Mouse (Mus musculus) midbrain, embryonic 12.5 days (tissue): ENCODE results near the gene Fgfr2. TPM values are rescaled to one million over a fixed set of nuclear protein-coding genes. Genes with fewer than 3 reads are reported as not detected.

ENCODE experiments used
- ATAC-seq: fragments of 200-750 bp; cut with Nextera tagmentation; 2 replicates; pipeline ENCODE4 v1.8.0; 2017; ENCODE audit warnings: low read depth, moderate TSS enrichment, moderate library complexity; ENCODE audit not compliant: low FRiP score
- H3K27ac ChIP-seq: fragments of 300-500 bp; sonication (generic); replicated peaks from 2 replicates; pipeline ENCODE4 v1.5.1; 2016; ENCODE audit warnings: mild to moderate bottlenecking
- H3K27me3 ChIP-seq: fragments of 300-500 bp; sonication (generic); 2 replicates; pipeline ENCODE4 v1.6.1; 2016; ENCODE audit warnings: mild to moderate bottlenecking
- H3K36me3 ChIP-seq: fragments of 300-500 bp; sonication (generic); 2 replicates; pipeline ENCODE4 v1.6.1; 2016
- H3K4me1 ChIP-seq: fragments of 300-500 bp; sonication (generic); 2 replicates; pipeline ENCODE4 v1.6.1; 2016
- H3K4me2 ChIP-seq: fragments of 300-500 bp; sonication (generic); replicated peaks from 2 replicates; pipeline ENCODE4 v1.6.1; 2016; ENCODE audit warnings: mild to moderate bottlenecking, moderate library complexity
- H3K4me3 ChIP-seq: fragments of 300-500 bp; sonication (generic); 2 replicates; pipeline ENCODE4 v1.5.1; 2016; ENCODE audit warnings: mild to moderate bottlenecking
- H3K9ac ChIP-seq: fragments of 300-500 bp; sonication (generic); replicated peaks from 2 replicates; pipeline ENCODE4 v1.6.1; 2016; ENCODE audit warnings: mild to moderate bottlenecking, moderate library complexity
- H3K9me3 ChIP-seq: fragments of 300-500 bp; sonication (generic); 2 replicates; pipeline ENCODE4 v1.6.1; 2016; ENCODE audit warnings: mild to moderate bottlenecking
- WGBS: fragments of 180-500 bp; shearing (Covaris S2); methylation state at CpG from one replicate; pipeline ENCODE4 v1.1.7; 2016; 5-methylcytosine and 5-hydroxymethylcytosine counted together
- polyA plus RNA-seq: library from polyadenylated mRNA; unstranded; fragments of >200 nt; fragmentation: Nextera tagmentation; extraction: Ambion mirVana; gene quantifications from 2 replicates; pipeline ENCODE4 v1.2.1, GENCODE M21; 2016

Gene Fgfr2
- polyA plus RNA-seq, 1 experiment from 2014 or later = 96.5 TPM

GRCm38 (mm10) chr7:130646762-130647139, 2476.4 kb downstream of the Fgfr2 start:
- peak; percentile 68 for ATAC-seq
- H3K4me2 ChIP-seq = peak overlapping the region; percentile 72
- peak overlapping the region; percentile 83 for H3K27ac ChIP-seq
- under 1% methylated on average over 18 of the region's 18 CpGs for WGBS
- 0 out of 2 replicates have a peak, but pooled peaks cover 5% of the 10 kb centered on the region for H3K27me3 ChIP-seq
- H3K4me1 ChIP-seq = peaks cover 30% of the 10 kb centered on the region
- H3K4me3 ChIP-seq = peak overlapping the region; percentile 58
- H3K9me3 ChIP-seq = no peaks in the 10 kb centered on the region
- no peaks in the 10 kb centered on the region for H3K36me3 ChIP-seq
- peak overlapping the region; percentile 66 for H3K9ac ChIP-seq

GRCm38 (mm10) chr7:130645994-130646761, 2477.0 kb downstream of the Fgfr2 start:
- H3K9ac ChIP-seq = peak overlapping the region; percentile 66
- H3K4me1 ChIP-seq = peaks cover 30% of the 10 kb centered on the region
- H3K9me3 ChIP-seq = no peaks in the 10 kb centered on the region
- 0 out of 2 replicates have a peak, but pooled peaks cover 5% of the 10 kb centered on the region for H3K27me3 ChIP-seq
- ATAC-seq = peak; percentile 83
- H3K36me3 ChIP-seq = no peaks in the 10 kb centered on the region
- WGBS = 1% methylated on average over 51 of the region's 55 CpGs
- peak overlapping the region; percentile 72 for H3K4me2 ChIP-seq
- peak overlapping the region; percentile 83 for H3K27ac ChIP-seq
- H3K4me3 ChIP-seq = peak overlapping the region; percentile 58

GRCm38 (mm10) chr7:130645332-130645993, 2477.7 kb downstream of the Fgfr2 start:
- 0 out of 2 replicates have a peak, but pooled peaks have one; percentile 27 for ATAC-seq

GRCm38 (mm10) chr7:130640681-130641080, 2482.5 kb downstream of the Fgfr2 start:
- peaks cover 6% of the 10 kb centered on the region; the same call in 1 of the 2 replicates for H3K27me3 ChIP-seq
- no peak overlapping the region for H3K4me2 ChIP-seq
- no peak overlapping the region for H3K27ac ChIP-seq
- H3K36me3 ChIP-seq = no peaks in the 10 kb centered on the region
- 89% methylated on average over 9 of the region's 9 CpGs for WGBS
- no peak for ATAC-seq
- H3K4me3 ChIP-seq = no peak overlapping the region
- no peak overlapping the region for H3K9ac ChIP-seq
- H3K4me1 ChIP-seq = peaks cover 10% of the 10 kb centered on the region
- H3K9me3 ChIP-seq = no peaks in the 10 kb centered on the region

More at GRCm38 (mm10) chr7:130645332-130645993, 2477.7 kb downstream of the Fgfr2 start:
- H3K4me1 ChIP-seq = peaks cover 30% of the 10 kb centered on the region
- H3K4me2 ChIP-seq = peak overlapping the region; percentile 72
- peak overlapping the region; percentile 58 for H3K4me3 ChIP-seq
- H3K9me3 ChIP-seq = no peaks in the 10 kb centered on the region
- no peaks in the 10 kb centered on the region for H3K36me3 ChIP-seq
- 0 out of 2 replicates have a peak, but pooled peaks cover 5% of the 10 kb centered on the region for H3K27me3 ChIP-seq
- WGBS = 16% methylated on average over 15 of the region's 15 CpGs
- peak overlapping the region; percentile 66 for H3K9ac ChIP-seq
- peak overlapping the region; percentile 83 for H3K27ac ChIP-seq

DNA sequence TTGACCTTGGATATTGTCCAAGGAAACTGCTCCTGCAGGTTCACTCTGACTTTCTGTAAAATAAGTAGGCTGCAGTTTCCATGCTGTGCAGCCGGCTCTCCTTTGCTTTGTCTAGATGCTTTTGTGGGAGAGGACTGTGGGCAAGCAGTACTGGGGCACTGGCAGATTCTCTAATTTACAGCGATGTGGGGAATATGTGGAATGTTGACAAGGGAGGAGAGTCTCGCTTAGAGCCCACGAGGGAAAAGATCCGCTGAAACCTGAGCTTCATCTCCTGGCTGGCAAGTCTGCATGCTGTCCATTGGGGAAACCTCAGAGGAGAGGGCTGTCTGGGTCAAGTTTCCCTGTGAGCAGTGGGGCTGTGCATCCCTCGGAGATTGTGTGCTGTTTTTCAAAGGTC, 2485.3 kb downstream of the Fgfr2 start:
- Histone ChIP-seq H3K9me3 (no peaks in the 10 kb centered on the region), H3K27me3 (peaks cover 9% of the 10 kb centered on the region; the same call in 1 of the 2 replicates), H3K9ac (no peak overlapping the region), H3K36me3 (no peaks in the 10 kb centered on the region), H3K27ac (no peak overlapping the region; the same call in 1 of the 2 replicates), H3K4me1 (peaks cover 5% of the 10 kb centered on the region), H3K4me3 (no peak overlapping the region), H3K4me2 (no peak overlapping the region)
- WGBS = 43% methylated on average over 6 of the region's 6 CpGs
- ATAC-seq = no peak

- peaks cover 5% of the 10 kb centered on the region for H3K4me1 ChIP-seq
- WGBS = 92% methylated on average over 4 of the region's 4 CpGs
- ATAC-seq = no peak
- H3K4me3 ChIP-seq = no peak overlapping the region
- H3K4me2 ChIP-seq = no peak overlapping the region
- no peak overlapping the region for H3K27ac ChIP-seq
- H3K9ac ChIP-seq = no peak overlapping the region
- H3K36me3 ChIP-seq = no peaks in the 10 kb centered on the region
- peaks cover 6% of the 10 kb centered on the region; the same call in 1 of the 2 replicates for H3K27me3 ChIP-seq
- no peaks in the 10 kb centered on the region for H3K9me3 ChIP-seq
These were observed 2486.2 kb downstream of the Fgfr2 start for GRCm38 (mm10) chr7:130636902-130637301.

GRCm38 (mm10) chr7:130636274-130636673, 2486.9 kb downstream of the Fgfr2 start:
- WGBS = 75% methylated on average over 3 of the region's 3 CpGs
- peaks cover 12% of the 10 kb centered on the region for H3K4me1 ChIP-seq
- H3K36me3 ChIP-seq = no peaks in the 10 kb centered on the region
- no peak overlapping the region for H3K9ac ChIP-seq
- peaks cover 6% of the 10 kb centered on the region; the same call in 1 of the 2 replicates for H3K27me3 ChIP-seq
- H3K27ac ChIP-seq = no peak overlapping the region
- ATAC-seq = no peak
- no peak overlapping the region for H3K4me3 ChIP-seq
- no peaks in the 10 kb centered on the region for H3K9me3 ChIP-seq
- H3K4me2 ChIP-seq = no peak overlapping the region

GRCm38 (mm10) chr7:130635212-130635611, 2487.9 kb downstream of the Fgfr2 start:
- Histone ChIP-seq H3K36me3 (no peaks in the 10 kb centered on the region), H3K27ac (no peak overlapping the region), H3K4me2 (no peak overlapping the region), H3K4me3 (no peak overlapping the region), H3K4me1 (peaks cover 13% of the 10 kb centered on the region), H3K9me3 (no peaks in the 10 kb centered on the region), H3K27me3 (peaks cover 6% of the 10 kb centered on the region; the same call in 1 of the 2 replicates), H3K9ac (no peak overlapping the region)
- 56% methylated on average over 7 of the region's 7 CpGs for WGBS
- no peak for ATAC-seq

- no peak for ATAC-seq
These were observed 2488.8 kb downstream of the Fgfr2 start for GRCm38 (mm10) chr7:130634259-130634871.

DNA sequence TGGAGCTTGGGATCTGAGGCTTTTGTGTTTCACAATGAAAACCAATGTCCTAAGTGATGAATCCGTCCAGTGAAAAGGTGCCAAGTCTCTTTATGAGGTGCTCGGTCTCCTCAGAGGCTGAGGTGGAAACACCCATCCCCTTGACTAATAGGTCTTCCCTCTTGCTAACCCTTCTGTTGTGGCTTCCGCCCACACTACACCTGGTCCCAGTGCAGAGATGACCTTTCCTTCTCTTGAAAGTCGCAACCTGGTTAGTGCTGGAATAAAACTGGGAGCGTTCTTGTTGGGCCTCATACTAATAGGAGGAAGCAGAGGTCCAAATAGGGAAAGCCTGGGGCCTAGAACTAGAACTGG, 2490.8 kb downstream of the Fgfr2 start:
- H3K4me3 ChIP-seq = no peak overlapping the region
- H3K36me3 ChIP-seq = no peaks in the 10 kb centered on the region
- 0 out of 2 replicates have a peak, but pooled peaks cover 6% of the 10 kb centered on the region for H3K27me3 ChIP-seq
- H3K4me2 ChIP-seq = no peak overlapping the region
- 0 out of 2 replicates have a peak, but pooled peaks cover 8% of the 10 kb centered on the region for H3K4me1 ChIP-seq
- no peak for ATAC-seq
- WGBS = 94% methylated on average over 5 of the region's 5 CpGs
- no peaks in the 10 kb centered on the region for H3K9me3 ChIP-seq
- no peak overlapping the region for H3K9ac ChIP-seq
- no peak overlapping the region for H3K27ac ChIP-seq

More at GRCm38 (mm10) chr7:130634259-130634871, 2488.8 kb downstream of the Fgfr2 start:
- Histone ChIP-seq H3K4me1 (peaks cover 13% of the 10 kb centered on the region), H3K9me3 (no peaks in the 10 kb centered on the region), H3K27me3 (peaks cover 6% of the 10 kb centered on the region; the same call in 1 of the 2 replicates), H3K36me3 (no peaks in the 10 kb centered on the region), H3K9ac (no peak overlapping the region), H3K4me2 (no peak overlapping the region), H3K4me3 (no peak overlapping the region), H3K27ac (no peak overlapping the region)
- WGBS = 94% methylated on average over 4 of the region's 4 CpGs

DNA sequence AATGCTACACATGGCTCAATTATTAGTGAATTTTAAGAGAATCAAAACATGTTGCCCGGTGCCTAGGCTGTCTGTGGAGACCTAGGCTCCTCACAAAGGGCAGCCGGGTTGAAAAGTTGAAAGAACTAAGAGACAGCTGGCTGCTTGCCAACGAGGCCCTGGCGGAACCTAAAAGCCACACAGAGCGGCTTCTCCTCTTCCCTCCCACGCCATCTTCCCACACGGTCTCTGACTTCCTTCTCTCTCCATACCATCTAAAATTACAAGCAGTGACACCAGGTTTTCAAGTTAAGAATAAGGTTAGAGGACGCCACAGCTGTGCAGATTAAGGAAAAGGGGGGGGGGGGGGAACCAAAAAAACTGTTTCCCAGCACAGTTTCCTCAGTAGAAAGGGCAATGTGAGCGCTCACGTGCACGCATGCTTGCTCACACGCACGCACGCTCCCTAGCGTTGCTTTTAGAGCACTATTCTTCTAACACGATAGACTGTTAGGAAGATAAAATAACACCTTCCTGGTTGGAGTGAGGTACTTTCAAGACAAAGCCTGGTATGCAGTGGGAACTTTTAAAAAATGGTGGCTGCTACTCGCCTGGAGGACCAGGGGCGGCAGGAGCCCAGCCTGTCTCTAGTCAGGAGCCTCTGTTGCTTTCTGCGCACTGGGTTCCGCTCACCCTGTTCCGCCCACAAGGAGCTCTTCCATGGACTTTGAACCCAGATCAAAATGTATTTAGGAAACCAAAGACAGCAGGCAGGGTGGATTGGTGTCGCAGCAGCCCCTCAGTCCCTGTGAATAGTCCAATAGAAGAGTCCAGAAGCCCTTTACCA, 2491.4 kb downstream of the Fgfr2 start:
- no peak overlapping the region for H3K4me2 ChIP-seq
- no peaks in the 10 kb centered on the region for H3K9me3 ChIP-seq
- H3K4me3 ChIP-seq = no peak overlapping the region
- no peak overlapping the region; the same call in 1 of the 2 replicates for H3K27ac ChIP-seq
- 66% methylated on average over 22 of the region's 22 CpGs for WGBS
- H3K27me3 ChIP-seq = peaks cover 9% of the 10 kb centered on the region; the same call in 1 of the 2 replicates
- no peak overlapping the region for H3K9ac ChIP-seq
- 0 out of 2 replicates have a peak, but pooled peaks cover 8% of the 10 kb centered on the region for H3K4me1 ChIP-seq
- no peak for ATAC-seq
- no peaks in the 10 kb centered on the region for H3K36me3 ChIP-seq
